Mouse (Mus musculus) small intestine, adult 2 months (tissue): ENCODE measurements around the gene Atg2a.

Experiments
- CTCF ChIP-seq: fragments of 200-500 bp; IDR thresholded peaks from 2 replicates; pipeline ENCODE4 v1.5.1; 2012; ENCODE audit warnings: low read depth, mild to moderate bottlenecking, control low read depth, inconsistent platforms, low read length, moderate library complexity, mixed read lengths; ENCODE audit not compliant: insufficient replicate concordance, insufficient read length; ENCODE audit errors: extremely low read depth
- POLR2A ChIP-seq: fragments of 200-500 bp; IDR thresholded peaks from 2 replicates; pipeline ENCODE4 v1.6.1; 2012; ENCODE audit warnings: low read depth, mild to moderate bottlenecking, control low read depth, inconsistent platforms, low read length, moderate library complexity

- TF ChIP-seq CTCF (no peak), POLR2A (peak; percentile 28; the same call in 1 of the 2 replicates)
These were observed 813 bp downstream of the Atg2a start for GRCm38 (mm10) chr19:6242281-6242680.
